Mouse (Mus musculus) limb, embryonic 14.5 days (tissue): ENCODE measurements at regions not wholly inside any gene's neighbourhood (a gene's known extent, or its start where the extent isn't known, plus 50 kb on each side); places are given as distances from the start of the nearest gene placed in this dataset.

Experiments
- ATAC-seq: fragments of 200-750 bp; cut with Nextera tagmentation; 2 replicates; pipeline ENCODE4 v1.8.0; 2017; ENCODE audit warnings: low read depth, moderate number of reproducible peaks, moderate TSS enrichment; ENCODE audit not compliant: low FRiP score
- DNase-seq: peaks from one replicate; pipeline ENCODE4 v3.0.0-alpha.2; 2015; ENCODE audit warnings: low spot score
- H3K27ac ChIP-seq: fragments of 300-500 bp; sonication (generic); replicated peaks from 2 replicates; pipeline ENCODE4 v1.5.1; 2014; ENCODE audit warnings: low read depth, mild to moderate bottlenecking, low read length, moderate library complexity, mixed read lengths
- H3K27me3 ChIP-seq: fragments of 300-500 bp; sonication (generic); 2 replicates; pipeline ENCODE4 v1.6.1; 2014; ENCODE audit warnings: low read length, mixed read lengths; ENCODE audit not compliant: control insufficient read depth, insufficient read depth
- H3K36me3 ChIP-seq: fragments of 300-500 bp; sonication (generic); 2 replicates; pipeline ENCODE4 v1.6.1; 2014; ENCODE audit warnings: mild to moderate bottlenecking, low read length, moderate library complexity, mixed read lengths; ENCODE audit not compliant: control insufficient read depth, insufficient read depth
- H3K4me1 ChIP-seq: fragments of 300-500 bp; sonication (generic); 2 replicates; pipeline ENCODE4 v1.6.1; 2014; ENCODE audit warnings: antibody characterized with exemption, low read length, mixed read lengths; ENCODE audit not compliant: control insufficient read depth, insufficient read depth
- H3K4me2 ChIP-seq: fragments of 300-500 bp; sonication (generic); replicated peaks from 2 replicates; pipeline ENCODE4 v1.6.1; 2014; ENCODE audit warnings: low read depth, mild to moderate bottlenecking, low read length, moderate library complexity; ENCODE audit not compliant: severe bottlenecking
- H3K4me3 ChIP-seq: fragments of 300-500 bp; sonication (generic); replicated peaks from 2 replicates; pipeline ENCODE4 v1.5.1; 2014; ENCODE audit warnings: low read length
- H3K9ac ChIP-seq: fragments of 300-500 bp; sonication (generic); 2 replicates; pipeline ENCODE4 v1.6.1; 2014; ENCODE audit warnings: mild to moderate bottlenecking, low read depth, low read length, moderate library complexity; ENCODE audit not compliant: severe bottlenecking
- H3K9me3 ChIP-seq: fragments of 300-500 bp; sonication (generic); 2 replicates; pipeline ENCODE4 v1.6.1; 2016; ENCODE audit warnings: low read length; ENCODE audit not compliant: control insufficient read depth
- POLR2A ChIP-seq: fragments of 200-500 bp; IDR thresholded peaks from 2 replicates; pipeline ENCODE4 v1.8.0; 2012; ENCODE audit warnings: inconsistent platforms, mild to moderate bottlenecking, moderate library complexity, borderline replicate concordance; ENCODE audit not compliant: insufficient read depth, insufficient read length; ENCODE audit errors: extremely low read depth
- WGBS: fragments of 180-500 bp; shearing (Covaris S2); extraction: QIAGEN DNeasy Blood & Tissue Kit; methylation state at CpG from one replicate; pipeline ENCODE4 v1.1.7; 2014; 5-methylcytosine and 5-hydroxymethylcytosine counted together

DNA sequence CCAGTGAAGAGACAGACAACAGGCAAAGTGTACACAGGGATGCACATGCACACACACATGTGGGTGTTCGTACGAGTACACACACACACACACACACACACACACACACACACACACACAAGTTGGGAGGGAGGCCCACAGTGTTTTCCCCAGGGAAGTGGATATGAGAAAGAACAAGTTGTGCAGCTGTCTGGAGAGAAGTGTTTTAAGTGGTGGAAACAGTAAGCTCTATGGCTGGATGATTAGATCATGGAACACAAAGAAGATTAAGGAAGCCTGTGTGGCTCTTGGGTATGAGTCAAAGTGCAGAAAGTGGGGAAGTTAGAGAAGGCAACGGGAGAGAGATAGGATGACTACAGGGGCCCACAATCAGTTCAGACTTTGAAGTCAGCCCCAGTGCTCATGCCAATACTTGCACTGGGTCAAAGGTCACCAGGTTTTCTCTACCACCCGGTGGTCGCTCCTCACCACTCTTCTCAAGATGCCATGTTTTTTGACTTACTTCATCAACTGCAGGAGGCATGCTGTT is 85.1 kb upstream of the Bmper start:
- H3K27ac ChIP-seq: no peak overlapping the region
- no peak overlapping the region for H3K9ac ChIP-seq
- H3K4me3 ChIP-seq: no peak overlapping the region
- DNase-seq (no peak), ATAC-seq (no peak)
- no peak for TF ChIP-seq POLR2A
- H3K27me3 ChIP-seq: no peaks in the 10 kb centered on the region
- 54% methylated on average over 5 of the region's 5 CpGs for whole genome bisulfite sequencing
- peaks cover 6% of the 10 kb centered on the region; the same call in 1 of the 2 replicates for H3K4me1 ChIP-seq
- H3K9me3 ChIP-seq: no peaks in the 10 kb centered on the region
- no peaks in the 10 kb centered on the region for H3K36me3 ChIP-seq
- no peak overlapping the region for H3K4me2 ChIP-seq

DNA sequence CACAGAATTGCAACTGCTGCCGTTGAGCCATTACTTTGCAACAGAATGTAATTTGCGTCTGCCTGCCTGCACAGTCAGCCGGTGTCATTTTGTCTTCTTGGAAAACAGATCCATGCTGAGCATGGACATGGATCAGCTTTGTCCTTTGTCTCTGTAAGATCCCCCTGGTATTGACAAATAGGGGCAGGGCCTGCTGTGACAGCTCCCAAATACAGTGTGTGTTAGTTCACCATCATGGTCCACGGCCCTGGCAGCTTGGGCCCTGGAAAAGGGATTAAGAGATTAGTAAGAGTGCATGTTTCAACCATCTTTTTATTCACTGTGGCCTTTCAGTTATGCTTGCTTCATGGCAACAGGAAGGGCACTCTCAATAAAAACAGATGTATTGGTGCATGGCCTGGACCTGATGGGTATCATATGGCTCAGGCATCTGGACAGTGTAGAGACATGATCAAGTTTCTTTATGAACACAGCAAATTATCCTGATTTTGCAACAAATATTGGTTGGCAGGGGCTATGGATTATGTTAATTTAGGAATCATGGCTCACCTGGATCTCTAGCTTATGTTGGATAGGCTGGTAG is 83.2 kb upstream of the Bmper start:
- Histone ChIP-seq H3K9ac (no peak overlapping the region), H3K9me3 (no peaks in the 10 kb centered on the region), H3K4me1 (peaks cover under 1% of the 10 kb centered on the region), H3K4me2 (no peak overlapping the region), H3K36me3 (no peaks in the 10 kb centered on the region), H3K4me3 (no peak overlapping the region), H3K27me3 (no peaks in the 10 kb centered on the region), H3K27ac (no peak overlapping the region)
- no peak for ATAC-seq
- 70% methylated on average over 4 of the region's 4 CpGs for WGBS
- DNase-seq: no peak
- no peak for TF ChIP-seq POLR2A

DNA sequence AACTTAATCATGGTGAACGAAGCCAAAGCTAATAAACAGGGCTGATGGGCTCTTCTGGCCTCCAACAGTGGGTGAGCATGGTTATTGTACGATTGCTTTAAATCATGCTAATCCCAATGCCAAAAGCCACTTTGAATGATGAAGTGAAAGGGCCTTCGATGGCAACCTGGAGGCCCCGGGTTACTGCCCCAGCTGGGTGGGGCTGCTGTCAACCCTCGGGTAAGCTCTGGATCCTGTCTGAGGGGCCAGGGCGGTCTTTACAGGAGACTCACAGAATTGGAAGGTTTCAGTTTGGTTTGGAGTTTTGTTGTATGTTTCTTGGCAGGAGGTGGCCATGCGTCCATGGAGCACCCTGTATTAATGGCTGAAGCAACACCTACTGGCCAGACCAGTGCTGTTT is 78.6 kb upstream of the Bmper start:
- H3K9ac ChIP-seq: no peak overlapping the region
- H3K9me3 ChIP-seq: no peaks in the 10 kb centered on the region
- H3K27me3 ChIP-seq: no peaks in the 10 kb centered on the region
- TF ChIP-seq POLR2A: no peak
- H3K27ac ChIP-seq: no peak overlapping the region
- no peak for DNase-seq
- ATAC-seq: no peak
- no peak overlapping the region for H3K4me2 ChIP-seq
- H3K4me3 ChIP-seq: no peak overlapping the region
- WGBS: 80% methylated on average over 7 of the region's 7 CpGs
- no peaks in the 10 kb centered on the region; the same call in 1 of the 2 replicates for H3K4me1 ChIP-seq
- H3K36me3 ChIP-seq: no peaks in the 10 kb centered on the region

DNA sequence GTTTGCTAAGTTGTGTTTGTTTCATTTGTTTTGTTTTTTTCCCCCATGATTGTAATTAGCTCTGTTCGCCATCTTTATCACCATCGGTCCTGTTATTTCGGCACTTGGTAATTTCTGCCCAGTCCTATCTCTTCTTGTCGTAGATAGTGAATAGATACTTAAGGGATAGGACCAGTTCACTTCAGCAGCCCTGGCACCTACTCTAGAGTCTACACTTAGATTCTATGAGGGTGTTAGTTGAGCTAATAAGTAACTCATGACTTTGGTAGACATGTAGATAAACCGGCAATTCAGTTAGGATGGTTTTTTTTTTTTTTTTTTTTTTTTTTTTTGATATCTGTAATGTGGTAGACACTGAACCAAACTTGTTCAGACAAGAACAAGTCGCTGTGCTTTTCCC is 72.5 kb upstream of the Bmper start:
- no peaks in the 10 kb centered on the region for H3K9me3 ChIP-seq
- no peaks in the 10 kb centered on the region for H3K27me3 ChIP-seq

DNA sequence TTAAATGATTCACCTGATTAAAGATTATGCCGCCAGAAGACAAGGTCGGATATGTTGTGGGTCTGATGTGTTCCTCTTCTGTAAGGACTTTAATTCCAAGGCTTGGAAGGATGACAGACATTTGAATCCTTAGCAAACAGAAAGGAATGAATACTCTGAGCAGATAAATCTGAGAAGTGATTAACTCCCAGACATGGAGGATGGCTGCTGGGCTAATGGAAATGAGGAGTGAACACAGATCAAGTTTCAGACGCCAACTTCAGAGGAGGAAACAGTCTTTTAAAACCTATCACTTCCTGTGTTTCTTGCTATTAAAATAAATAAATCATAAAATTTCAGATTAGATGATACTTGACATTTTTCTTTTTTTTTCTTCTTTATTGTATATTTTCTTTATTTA is 72.0 kb upstream of the Bmper start:
- ATAC-seq (no peak), DNase-seq (no peak)
- H3K4me1 ChIP-seq: no peaks in the 10 kb centered on the region
- no peaks in the 10 kb centered on the region for H3K9me3 ChIP-seq
- no peaks in the 10 kb centered on the region for H3K27me3 ChIP-seq
- no peak overlapping the region for H3K4me2 ChIP-seq
- no peaks in the 10 kb centered on the region for H3K36me3 ChIP-seq
- H3K4me3 ChIP-seq: no peak overlapping the region
- no peak overlapping the region for H3K27ac ChIP-seq
- no peak for TF ChIP-seq POLR2A
- 64% methylated on average over 3 of the region's 3 CpGs for WGBS
- no peak overlapping the region for H3K9ac ChIP-seq

More for the DNA sequence above, 72.5 kb upstream of the Bmper start:
- ATAC-seq: no peak
- no peak for DNase-seq
- Histone ChIP-seq H3K4me1 (no peaks in the 10 kb centered on the region), H3K36me3 (no peaks in the 10 kb centered on the region), H3K4me3 (no peak overlapping the region), H3K9ac (no peak overlapping the region), H3K27ac (no peak overlapping the region), H3K4me2 (no peak overlapping the region)
- no peak for TF ChIP-seq POLR2A
- WGBS: 90% methylated on average over 6 of the region's 6 CpGs
